Mouse (Mus musculus): ENCODE data around the gene Dgat2. TPM values are rescaled to one million over a fixed set of nuclear protein-coding genes. Genes with fewer than 3 reads are reported as not detected.

The Dgat2 gene
- polyA plus RNA-seq, 1 experiment from 2014 or later, result 21.1 TPM

- Histone ChIP-seq H3K27ac (ENCODE audit: low read depth, low read length) (no peak overlapping the region), H3K27me3 (ENCODE audit: control insufficient read depth, insufficient read depth, low read length) (no peaks in the 10 kb centered on the region), H3K4me2 (ENCODE audit: low read depth, low read length) (no peak overlapping the region), H3K9ac (replicated peaks; ENCODE audit: low read depth, low read length) (no peak overlapping the region), H3K36me3 (ENCODE audit: control insufficient read depth, insufficient read depth, low read length) (no peaks in the 10 kb centered on the region), H3K9me3 (ENCODE audit: control insufficient read depth, low read length) (no peaks in the 10 kb centered on the region), H3K4me1 (ENCODE audit: control insufficient read depth, insufficient read depth, low read length) (no peaks in the 10 kb centered on the region), H3K4me3 (ENCODE audit: low read depth, low read length) (no peak overlapping the region)
- WGBS, result 82% methylated on average over 9 of the region's 9 CpGs
- no peak for ATAC-seq (ENCODE audit: low read depth)
These were observed 17.1 kb upstream of the Dgat2 start for GRCm38 (mm10) chr7:99199451-99200175.

GRCm38 (mm10) chr7:99198811-99199210 lies 16.3 kb upstream of the Dgat2 start:
- no peak for ATAC-seq (ENCODE audit: low read depth)
- no peak overlapping the region for H3K4me2 ChIP-seq (ENCODE audit: low read depth, low read length)
- 93% methylated on average over 2 of the region's 2 CpGs for WGBS
- no peaks in the 10 kb centered on the region for H3K9me3 ChIP-seq (ENCODE audit: control insufficient read depth, low read length)
- no peak overlapping the region for H3K4me3 ChIP-seq (ENCODE audit: low read depth, low read length)
- no peak overlapping the region for H3K27ac ChIP-seq (ENCODE audit: low read depth, low read length)
- no peaks in the 10 kb centered on the region for H3K27me3 ChIP-seq (ENCODE audit: control insufficient read depth, insufficient read depth, low read length)
- H3K9ac ChIP-seq (replicated peaks; ENCODE audit: low read depth, low read length), result no peak overlapping the region
- no peaks in the 10 kb centered on the region for H3K36me3 ChIP-seq (ENCODE audit: control insufficient read depth, insufficient read depth, low read length)
- no peaks in the 10 kb centered on the region for H3K4me1 ChIP-seq (ENCODE audit: control insufficient read depth, insufficient read depth, low read length)

GRCm38 (mm10) chr7:99194511-99194910 lies 12.0 kb upstream of the Dgat2 start:
- H3K4me2 ChIP-seq (ENCODE audit: low read depth, low read length), result no peak overlapping the region
- no peaks in the 10 kb centered on the region for H3K9me3 ChIP-seq (ENCODE audit: control insufficient read depth, low read length)
- no peaks in the 10 kb centered on the region for H3K27me3 ChIP-seq (ENCODE audit: control insufficient read depth, insufficient read depth, low read length)
- no peaks in the 10 kb centered on the region for H3K4me1 ChIP-seq (ENCODE audit: control insufficient read depth, insufficient read depth, low read length)
- H3K9ac ChIP-seq (replicated peaks; ENCODE audit: low read depth, low read length), result no peak overlapping the region
- no peak overlapping the region for H3K27ac ChIP-seq (ENCODE audit: low read depth, low read length)
- H3K36me3 ChIP-seq (ENCODE audit: control insufficient read depth, insufficient read depth, low read length), result no peaks in the 10 kb centered on the region
- no peak overlapping the region for H3K4me3 ChIP-seq (ENCODE audit: low read depth, low read length)
- 74% methylated on average over 2 of the region's 2 CpGs for WGBS
- ATAC-seq (ENCODE audit: low read depth), result no peak

GRCm38 (mm10) chr7:99193926-99194325 lies 11.4 kb upstream of the Dgat2 start:
- no peak overlapping the region for H3K27ac ChIP-seq (ENCODE audit: low read depth, low read length)
- H3K9me3 ChIP-seq (ENCODE audit: control insufficient read depth, low read length), result no peaks in the 10 kb centered on the region
- no peaks in the 10 kb centered on the region for H3K36me3 ChIP-seq (ENCODE audit: control insufficient read depth, insufficient read depth, low read length)
- ATAC-seq (ENCODE audit: low read depth), result no peak
- WGBS, result 90% methylated on average over 4 of the region's 4 CpGs
- no peak overlapping the region for H3K4me2 ChIP-seq (ENCODE audit: low read depth, low read length)
- H3K4me1 ChIP-seq (ENCODE audit: control insufficient read depth, insufficient read depth, low read length), result no peaks in the 10 kb centered on the region
- H3K27me3 ChIP-seq (ENCODE audit: control insufficient read depth, insufficient read depth, low read length), result no peaks in the 10 kb centered on the region
- no peak overlapping the region for H3K9ac ChIP-seq (replicated peaks; ENCODE audit: low read depth, low read length)
- H3K4me3 ChIP-seq (ENCODE audit: low read depth, low read length), result no peak overlapping the region

- Histone ChIP-seq H3K4me3 (ENCODE audit: low read depth, low read length) (no peak overlapping the region), H3K27me3 (ENCODE audit: control insufficient read depth, insufficient read depth, low read length) (no peaks in the 10 kb centered on the region), H3K4me1 (ENCODE audit: control insufficient read depth, insufficient read depth, low read length) (no peaks in the 10 kb centered on the region), H3K9me3 (ENCODE audit: control insufficient read depth, low read length) (no peaks in the 10 kb centered on the region), H3K27ac (ENCODE audit: low read depth, low read length) (no peak overlapping the region), H3K9ac (replicated peaks; ENCODE audit: low read depth, low read length) (no peak overlapping the region), H3K4me2 (ENCODE audit: low read depth, low read length) (no peak overlapping the region), H3K36me3 (ENCODE audit: control insufficient read depth, insufficient read depth, low read length) (no peaks in the 10 kb centered on the region)
- no peak for ATAC-seq (ENCODE audit: low read depth)
These were observed 8.9 kb upstream of the Dgat2 start for GRCm38 (mm10) chr7:99191411-99191810.

GRCm38 (mm10) chr7:99189885-99190284 lies 7.4 kb upstream of the Dgat2 start:
- Histone ChIP-seq H3K4me1 (ENCODE audit: control insufficient read depth, insufficient read depth, low read length) (no peaks in the 10 kb centered on the region), H3K9me3 (ENCODE audit: control insufficient read depth, low read length) (no peaks in the 10 kb centered on the region), H3K27me3 (ENCODE audit: control insufficient read depth, insufficient read depth, low read length) (no peaks in the 10 kb centered on the region), H3K4me2 (ENCODE audit: low read depth, low read length) (no peak overlapping the region), H3K27ac (ENCODE audit: low read depth, low read length) (no peak overlapping the region), H3K4me3 (ENCODE audit: low read depth, low read length) (no peak overlapping the region), H3K9ac (replicated peaks; ENCODE audit: low read depth, low read length) (no peak overlapping the region), H3K36me3 (ENCODE audit: control insufficient read depth, insufficient read depth, low read length) (no peaks in the 10 kb centered on the region)
- WGBS, result 86% methylated on average over 5 of the region's 5 CpGs
- ATAC-seq (ENCODE audit: low read depth), result no peak

- H3K27ac ChIP-seq (ENCODE audit: low read depth, low read length), result no peak overlapping the region
- H3K36me3 ChIP-seq (ENCODE audit: control insufficient read depth, insufficient read depth, low read length), result no peaks in the 10 kb centered on the region
- H3K4me1 ChIP-seq (ENCODE audit: control insufficient read depth, insufficient read depth, low read length), result no peaks in the 10 kb centered on the region
- H3K4me2 ChIP-seq (ENCODE audit: low read depth, low read length), result no peak overlapping the region
- WGBS, result 91% methylated on average over 6 of the region's 6 CpGs
- ATAC-seq (ENCODE audit: low read depth), result no peak
- H3K27me3 ChIP-seq (ENCODE audit: control insufficient read depth, insufficient read depth, low read length), result peaks cover 2% of the 10 kb centered on the region; the same call in 1 of the 2 replicates
- no peaks in the 10 kb centered on the region for H3K9me3 ChIP-seq (ENCODE audit: control insufficient read depth, low read length)
- no peak overlapping the region for H3K4me3 ChIP-seq (ENCODE audit: low read depth, low read length)
- H3K9ac ChIP-seq (replicated peaks; ENCODE audit: low read depth, low read length), result no peak overlapping the region
These were observed 6.1 kb upstream of the Dgat2 start for GRCm38 (mm10) chr7:99188630-99189029.

GRCm38 (mm10) chr7:99187451-99187850 lies 4.9 kb upstream of the Dgat2 start:
- H3K9ac ChIP-seq (replicated peaks; ENCODE audit: low read depth, low read length), result no peak overlapping the region
- no peak overlapping the region for H3K27ac ChIP-seq (ENCODE audit: low read depth, low read length)
- no peaks in the 10 kb centered on the region for H3K9me3 ChIP-seq (ENCODE audit: control insufficient read depth, low read length)
- no peak for ATAC-seq (ENCODE audit: low read depth)
- no peaks in the 10 kb centered on the region for H3K4me1 ChIP-seq (ENCODE audit: control insufficient read depth, insufficient read depth, low read length)
- H3K27me3 ChIP-seq (ENCODE audit: control insufficient read depth, insufficient read depth, low read length), result peaks cover 2% of the 10 kb centered on the region
- H3K4me2 ChIP-seq (ENCODE audit: low read depth, low read length), result no peak overlapping the region
- no peaks in the 10 kb centered on the region for H3K36me3 ChIP-seq (ENCODE audit: control insufficient read depth, insufficient read depth, low read length)
- no peak overlapping the region for H3K4me3 ChIP-seq (ENCODE audit: low read depth, low read length)
- WGBS, result 86% methylated on average over 5 of the region's 5 CpGs

GRCm38 (mm10) chr7:99185405-99185804 lies 2.9 kb upstream of the Dgat2 start:
- 0 out of 2 replicates have a peak, but pooled peaks cover 3% of the 10 kb centered on the region for H3K4me1 ChIP-seq (ENCODE audit: control insufficient read depth, insufficient read depth, low read length)
- WGBS, result 87% methylated on average over 3 of the region's 3 CpGs
- H3K27me3 ChIP-seq (ENCODE audit: control insufficient read depth, insufficient read depth, low read length), result peaks cover 4% of the 10 kb centered on the region
- no peak for ATAC-seq (ENCODE audit: low read depth)
- no peaks in the 10 kb centered on the region for H3K36me3 ChIP-seq (ENCODE audit: control insufficient read depth, insufficient read depth, low read length)
- no peak overlapping the region for H3K9ac ChIP-seq (replicated peaks; ENCODE audit: low read depth, low read length)
- no peak overlapping the region for H3K27ac ChIP-seq (ENCODE audit: low read depth, low read length)
- no peaks in the 10 kb centered on the region for H3K9me3 ChIP-seq (ENCODE audit: control insufficient read depth, low read length)
- H3K4me3 ChIP-seq (ENCODE audit: low read depth, low read length), result no peak overlapping the region
- H3K4me2 ChIP-seq (ENCODE audit: low read depth, low read length), result no peak overlapping the region
